Mouse (Mus musculus) urinary bladder, postnatal 4 days (tissue): ENCODE data around the gene Nfib.

ENCODE experiments used
- DNase-seq, 2 experiments: peaks; one replicate each; pipeline ENCODE4 v3.0.0; 2021 to 2022; ENCODE audit warnings: low spot score in 2 of 2

Nfib gene

DNA sequence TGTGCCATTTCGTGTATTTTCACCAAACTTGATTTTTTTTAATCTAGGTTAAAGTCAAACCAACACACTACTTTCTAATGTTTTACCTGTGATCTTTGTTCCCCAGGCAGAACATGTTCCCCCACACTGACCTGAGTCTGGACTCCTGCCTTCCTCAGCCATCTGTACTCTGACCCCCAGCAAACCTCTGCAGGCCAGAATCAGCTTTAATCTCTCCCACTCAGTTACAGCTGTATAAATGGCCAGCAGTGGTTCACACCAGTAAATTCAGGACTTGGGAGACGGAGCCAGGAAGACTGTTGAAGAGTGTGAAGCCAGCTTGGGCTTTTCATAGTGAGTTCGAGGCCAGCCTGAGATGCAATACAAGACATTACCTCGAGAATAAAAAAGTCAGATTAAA lies 312.5 kb downstream of the Nfib start:
- no peak for DNase-seq

DNA sequence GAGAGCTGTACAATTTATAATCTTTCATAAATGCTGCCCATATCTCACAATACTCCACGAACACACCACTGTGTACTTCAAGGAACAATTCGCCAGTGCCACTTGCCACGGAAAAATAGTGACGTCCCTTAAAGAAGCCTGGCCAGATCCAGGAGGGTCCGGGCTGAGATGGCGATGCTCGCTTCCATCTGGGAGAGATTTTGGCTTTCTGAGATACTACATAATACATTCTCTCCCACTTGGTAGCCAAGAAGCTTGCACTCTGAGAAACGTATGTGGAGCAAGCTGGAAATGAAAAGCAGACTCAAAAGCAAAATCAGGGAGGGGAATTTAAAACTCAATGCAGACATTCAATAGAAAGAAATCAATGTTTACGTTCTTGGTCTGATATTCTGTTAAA lies 313.1 kb downstream of the Nfib start:
- no peak for DNase-seq

DNA sequence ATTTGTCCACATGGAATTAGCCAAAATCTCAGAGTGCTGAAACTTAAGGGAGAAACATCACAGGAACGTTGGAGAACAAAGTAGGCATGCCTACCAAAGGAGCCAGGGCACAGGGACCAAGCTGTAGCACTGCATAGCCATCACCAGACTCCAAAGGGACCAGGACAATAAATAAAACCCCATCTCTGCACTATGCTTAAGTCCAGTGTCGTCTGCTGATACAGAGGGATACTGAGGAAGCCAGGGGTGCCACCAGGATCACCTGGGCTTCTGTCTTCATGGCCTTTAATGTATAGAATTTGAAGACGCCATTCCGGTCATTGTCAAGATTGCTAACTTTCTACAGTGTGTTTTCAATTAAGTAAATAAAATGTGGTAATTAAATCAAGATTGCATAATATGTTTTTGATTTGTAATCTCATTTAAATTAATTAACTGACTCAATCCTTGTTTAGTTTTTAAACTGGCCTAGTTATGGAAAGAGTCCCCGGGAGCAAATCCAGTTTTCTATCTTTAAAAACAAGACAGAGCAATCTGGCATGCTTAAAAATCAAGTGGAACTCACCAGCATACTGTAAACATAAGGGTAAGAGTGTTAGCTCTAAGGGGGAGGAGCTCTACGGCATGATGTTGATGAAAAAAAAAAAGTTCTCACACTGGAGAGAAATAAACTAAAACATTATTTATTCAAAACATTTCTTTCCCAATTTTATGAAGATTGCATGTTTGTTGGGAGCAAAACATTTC lies 313.7 kb downstream of the Nfib start:
- no peak for DNase-seq

DNA sequence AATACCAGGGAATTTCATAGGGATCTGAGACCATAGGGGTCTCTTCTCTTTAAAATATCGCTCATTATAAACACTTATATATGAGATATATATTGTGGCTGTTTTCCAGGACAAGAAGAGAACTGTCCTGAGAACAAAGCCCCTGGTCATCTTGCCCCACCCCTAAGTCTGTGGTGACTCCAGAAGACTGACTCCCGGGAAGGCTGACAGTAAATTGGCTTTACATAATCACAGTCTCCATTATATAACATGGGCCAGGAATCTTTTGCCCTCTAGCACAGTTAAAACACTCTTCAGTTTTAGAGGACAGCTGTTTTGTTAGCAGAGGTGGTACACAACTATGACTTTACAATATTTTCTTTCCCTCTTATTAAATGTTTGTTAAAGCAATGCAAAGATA lies 315.0 kb downstream of the Nfib start:
- DNase-seq = no peak

DNA sequence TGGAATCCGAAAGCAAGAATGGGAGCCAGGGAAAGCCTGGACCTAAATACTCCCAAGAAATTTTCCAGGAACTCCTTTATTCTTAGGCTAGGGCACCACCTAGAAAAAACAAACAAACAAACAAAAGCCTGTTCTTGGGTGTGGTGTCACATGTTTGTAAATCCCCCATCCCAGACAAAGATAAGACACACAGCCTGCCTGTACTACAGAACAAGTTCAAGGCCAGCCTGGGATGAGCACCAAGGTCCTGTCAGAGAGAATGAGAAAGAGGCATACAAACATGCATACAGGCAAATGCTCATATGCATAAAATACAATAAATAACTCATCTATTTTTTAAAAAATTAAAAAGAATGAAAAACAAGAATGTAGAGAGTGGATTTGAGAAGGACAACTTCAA lies 315.7 kb downstream of the Nfib start:
- no peak for DNase-seq

DNA sequence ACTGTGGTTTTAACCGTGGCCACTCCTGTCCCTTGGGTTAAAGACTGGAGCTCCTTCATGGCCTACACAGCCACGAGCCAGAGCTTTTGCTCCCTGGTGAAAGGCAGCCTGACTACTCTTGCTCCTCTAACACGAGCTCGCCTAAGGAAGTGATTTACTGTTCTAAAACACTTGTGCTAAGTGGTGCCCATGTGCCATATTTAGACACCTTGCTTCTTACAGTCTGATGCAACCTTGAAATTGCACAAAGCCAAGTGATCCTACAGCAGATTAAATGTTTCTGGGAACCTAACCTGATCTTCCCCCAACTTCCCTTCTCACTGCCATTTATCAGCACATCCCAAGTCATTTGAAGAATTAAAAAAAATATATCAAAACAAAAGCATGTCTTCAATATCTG lies 317.9 kb downstream of the Nfib start:
- DNase-seq = no peak

DNA sequence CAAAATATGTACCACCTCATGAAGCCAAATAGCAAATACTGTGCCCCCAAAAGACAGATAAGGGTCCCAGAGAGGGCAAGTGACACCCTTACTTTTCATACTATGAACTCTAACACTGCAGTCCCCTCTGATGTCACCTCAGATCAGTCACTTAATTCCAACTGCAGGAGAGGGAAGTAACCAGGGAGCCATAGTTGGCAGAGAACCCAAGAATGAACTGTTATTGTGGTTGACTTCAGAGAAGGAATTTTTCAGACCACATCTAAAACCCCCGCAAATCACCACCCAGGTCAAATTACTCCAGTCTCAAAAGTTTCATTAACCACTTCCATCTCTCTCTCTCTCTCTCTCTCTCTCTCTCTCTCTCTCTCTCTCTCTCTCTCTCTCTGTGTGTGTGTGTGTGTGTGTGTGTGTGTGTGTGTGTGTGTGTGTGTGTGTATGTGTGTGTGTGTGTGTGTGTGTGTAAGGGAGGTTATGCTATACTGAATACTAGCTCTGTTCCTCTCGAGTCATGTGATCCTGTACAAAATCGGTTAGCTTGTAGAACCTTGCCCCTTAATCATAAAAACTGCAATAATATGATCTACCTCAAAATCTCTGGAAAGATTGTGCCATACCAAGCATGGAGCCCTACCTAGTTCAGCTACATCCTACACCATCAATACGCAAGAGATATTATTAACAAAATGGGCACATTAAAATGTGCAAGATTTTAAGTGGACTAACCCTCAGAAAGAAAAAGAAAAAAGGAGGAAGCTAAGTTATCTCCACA lies 319.1 kb downstream of the Nfib start:
- DNase-seq = no peak

DNA sequence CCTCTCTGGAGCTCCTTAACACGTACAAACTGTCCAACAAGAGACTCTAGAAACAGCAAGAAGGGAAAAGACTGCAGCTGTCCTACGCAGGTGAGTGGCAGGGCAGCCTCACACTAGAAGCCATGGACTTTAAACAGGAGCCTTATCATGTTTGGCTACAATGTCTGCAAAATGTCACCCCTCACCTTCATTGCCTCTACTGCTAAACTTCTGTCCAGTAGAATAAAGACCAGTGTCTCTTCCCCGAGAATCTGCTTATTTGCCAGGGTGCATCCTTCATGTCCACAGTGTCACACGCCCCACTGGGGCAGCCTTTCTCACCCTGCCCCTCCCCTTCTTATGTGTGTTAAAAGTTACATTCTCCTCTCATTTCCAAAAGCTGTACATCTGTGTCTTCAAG lies 319.9 kb downstream of the Nfib start:
- DNase-seq = no peak

DNA sequence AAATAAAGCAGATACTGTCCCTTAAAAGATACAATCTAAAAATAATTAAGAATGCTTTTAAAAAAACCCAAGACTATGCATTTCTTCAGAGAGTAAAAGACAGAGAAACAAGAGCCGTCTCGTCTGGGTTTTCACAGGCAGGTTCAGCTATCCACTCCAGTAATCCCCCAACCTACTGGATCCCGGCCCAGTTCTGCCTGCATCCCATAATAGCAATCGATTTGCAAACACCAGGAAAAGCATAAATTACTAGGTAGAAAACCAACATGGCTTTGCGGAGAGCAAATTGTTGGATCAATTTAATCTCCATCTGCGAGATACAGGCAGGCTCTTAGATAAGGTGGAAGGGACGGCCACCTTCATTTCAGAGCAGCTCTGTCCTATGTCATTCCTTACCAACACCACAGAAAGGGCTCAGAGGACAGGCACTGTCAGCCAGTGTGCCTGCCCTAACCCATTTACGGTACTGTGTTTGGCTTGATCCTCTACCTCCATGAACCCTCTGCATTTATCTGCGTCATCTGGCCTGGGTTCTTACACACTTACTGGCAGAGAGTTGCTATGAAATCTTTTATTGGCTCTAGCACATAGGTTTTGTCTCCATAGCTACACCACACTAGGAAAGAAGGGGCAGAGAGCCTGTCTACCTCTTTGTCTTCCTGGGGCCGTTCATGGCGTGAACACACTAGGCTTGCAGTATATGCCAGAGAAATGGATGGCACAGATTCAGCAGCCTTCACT lies 321.4 kb downstream of the Nfib start:
- no peak for DNase-seq

DNA sequence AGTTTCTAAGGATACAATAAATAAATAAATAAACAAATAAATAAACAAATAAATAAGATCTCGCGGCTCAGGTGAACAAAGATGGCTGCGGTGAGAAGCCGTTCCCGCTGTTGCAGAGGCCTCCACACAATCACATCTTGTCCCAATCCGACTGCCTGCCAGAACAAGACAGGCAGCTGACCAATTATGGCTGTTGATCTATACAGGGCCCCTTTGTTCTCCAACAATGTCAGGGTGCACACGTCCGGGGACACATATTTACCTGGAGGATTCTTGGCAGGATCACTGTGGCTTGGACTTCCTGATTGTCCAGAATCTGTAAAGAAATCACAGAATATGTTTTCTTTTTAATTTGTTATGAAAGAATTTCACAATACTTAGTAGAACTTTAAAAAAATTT lies 322.2 kb downstream of the Nfib start:
- DNase-seq = no peak

DNA sequence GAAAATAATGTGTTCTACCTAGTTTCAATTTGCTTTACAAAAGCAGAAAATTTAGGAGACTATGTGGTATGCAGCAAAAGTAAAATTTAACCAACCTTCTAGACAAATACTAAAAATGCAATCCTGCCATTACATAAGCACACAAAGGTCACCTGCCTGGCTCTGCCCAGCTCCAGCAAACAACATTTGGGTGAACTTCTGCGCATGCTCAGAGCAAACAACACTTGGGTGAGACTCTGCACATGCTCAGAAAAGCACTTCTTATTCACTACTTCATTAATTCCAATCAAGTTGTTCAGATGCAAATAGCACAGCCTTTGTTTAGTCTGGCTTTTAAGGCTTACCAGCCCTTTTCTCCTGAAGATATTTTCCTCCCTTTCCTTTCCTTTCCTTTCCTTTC lies 323.8 kb downstream of the Nfib start:
- no peak for DNase-seq

DNA sequence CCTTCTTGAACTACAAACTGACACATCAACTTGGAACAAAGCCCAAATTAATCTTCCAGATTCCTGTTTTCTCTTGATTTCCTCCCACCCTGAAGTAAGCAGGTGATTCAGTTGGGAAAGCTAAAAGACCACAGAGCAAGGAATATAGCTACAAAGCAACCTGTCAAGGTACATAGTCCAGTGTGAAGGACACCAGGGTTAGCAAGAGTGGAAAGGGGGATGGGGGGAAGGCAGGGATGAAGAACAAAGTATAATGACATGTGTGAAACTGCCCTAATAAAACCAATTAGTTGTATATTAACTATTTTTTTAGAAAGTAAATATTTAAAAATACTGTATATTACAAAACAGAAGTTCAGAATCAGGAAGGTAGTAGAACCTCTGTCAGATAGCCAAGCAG lies 325.0 kb downstream of the Nfib start:
- DNase-seq = no peak

DNA sequence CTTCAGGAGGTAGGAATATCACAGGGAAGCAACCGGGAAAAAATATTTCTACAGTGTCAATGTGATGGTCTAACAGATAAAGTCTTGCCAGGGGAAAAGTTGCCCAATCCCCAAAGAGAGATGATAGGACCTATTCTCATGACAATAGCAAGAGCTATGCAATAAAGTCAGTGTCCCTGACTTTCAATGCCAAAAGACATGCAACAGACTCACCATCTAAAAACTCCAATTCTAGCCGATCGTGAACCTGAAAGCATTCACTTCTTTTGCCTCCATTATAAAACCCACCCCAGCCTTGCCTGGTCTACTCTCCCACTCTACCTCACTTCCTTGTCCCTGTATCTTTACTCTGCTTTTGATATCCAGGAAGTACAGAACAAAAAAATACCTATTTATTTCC lies 327.5 kb downstream of the Nfib start:
- no peak for DNase-seq

DNA sequence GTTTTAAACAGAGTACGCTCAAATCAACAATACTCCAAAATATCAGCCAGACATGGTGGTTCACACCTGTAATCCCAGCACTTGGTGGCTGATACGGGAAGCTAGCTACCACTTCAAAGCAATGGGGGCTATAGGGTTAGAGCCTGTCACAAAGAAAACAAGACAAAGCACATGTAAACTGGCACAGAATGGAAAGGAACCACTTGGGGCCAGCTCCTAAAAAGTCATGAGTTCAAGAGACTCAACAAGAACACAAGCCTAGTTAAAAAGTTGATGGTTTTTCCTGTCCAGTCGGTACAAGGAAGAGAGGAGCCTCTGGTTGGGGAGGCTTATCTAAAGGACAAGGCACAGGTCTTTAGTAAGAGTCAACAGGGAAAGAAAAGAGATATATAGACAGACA lies 327.9 kb downstream of the Nfib start:
- no peak for DNase-seq

DNA sequence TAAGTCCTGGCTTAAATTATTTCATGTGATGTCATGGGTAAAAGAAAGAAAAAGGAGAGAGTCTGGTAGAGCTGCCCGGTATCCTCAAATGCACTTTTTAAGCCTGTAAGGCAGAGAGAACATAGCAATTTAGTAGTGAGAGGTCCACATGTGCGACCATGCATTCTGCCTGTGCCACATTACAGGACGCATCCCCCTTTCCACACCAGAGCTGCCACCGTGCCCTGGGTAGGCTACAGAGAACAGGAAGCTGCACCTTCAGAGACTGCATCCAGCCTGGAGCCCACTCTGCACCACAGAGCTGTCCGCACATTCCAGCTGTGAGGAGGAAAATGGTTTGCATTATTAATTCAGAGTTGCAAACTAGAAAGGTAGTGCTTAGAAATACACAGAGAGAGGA lies 331.0 kb downstream of the Nfib start:
- DNase-seq = no peak

DNA sequence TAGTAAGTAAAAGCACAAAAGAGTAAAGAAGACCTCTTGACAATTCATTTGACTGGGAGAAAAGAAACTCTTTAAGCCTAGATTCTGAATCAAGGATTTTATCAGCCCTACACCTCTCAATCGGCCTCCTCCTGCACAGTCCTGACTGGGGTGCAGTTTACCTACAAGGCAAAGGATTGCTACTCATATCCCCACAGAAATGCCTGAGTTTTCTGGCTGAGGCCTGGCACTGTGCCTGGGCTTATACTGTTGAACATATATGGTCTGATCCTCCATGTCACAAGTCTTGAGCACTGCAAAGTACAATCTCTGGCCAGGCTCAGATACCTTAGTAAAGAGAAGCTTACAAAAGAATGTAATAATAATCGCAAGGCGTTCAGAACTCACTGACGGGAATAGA lies 333.3 kb downstream of the Nfib start:
- no peak for DNase-seq

DNA sequence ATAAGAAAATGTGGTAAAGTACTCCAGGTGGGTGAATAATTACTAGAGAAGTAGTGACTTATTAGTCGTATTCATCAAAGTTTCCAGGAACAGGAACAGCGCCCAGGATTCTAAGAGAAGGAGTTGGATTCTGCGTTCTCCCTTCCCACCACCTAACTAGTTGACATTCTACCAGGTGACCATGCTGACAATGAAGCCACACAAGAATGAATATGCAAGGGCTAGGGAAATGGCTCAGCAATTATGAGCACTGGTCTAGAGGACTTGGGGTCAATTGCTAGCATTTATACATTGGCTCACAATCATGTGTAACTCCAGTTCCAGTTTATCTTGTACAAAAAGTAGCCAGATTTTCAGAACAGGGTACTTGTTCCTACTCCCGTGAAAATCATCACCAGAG lies 334.1 kb downstream of the Nfib start:
- no peak for DNase-seq

DNA sequence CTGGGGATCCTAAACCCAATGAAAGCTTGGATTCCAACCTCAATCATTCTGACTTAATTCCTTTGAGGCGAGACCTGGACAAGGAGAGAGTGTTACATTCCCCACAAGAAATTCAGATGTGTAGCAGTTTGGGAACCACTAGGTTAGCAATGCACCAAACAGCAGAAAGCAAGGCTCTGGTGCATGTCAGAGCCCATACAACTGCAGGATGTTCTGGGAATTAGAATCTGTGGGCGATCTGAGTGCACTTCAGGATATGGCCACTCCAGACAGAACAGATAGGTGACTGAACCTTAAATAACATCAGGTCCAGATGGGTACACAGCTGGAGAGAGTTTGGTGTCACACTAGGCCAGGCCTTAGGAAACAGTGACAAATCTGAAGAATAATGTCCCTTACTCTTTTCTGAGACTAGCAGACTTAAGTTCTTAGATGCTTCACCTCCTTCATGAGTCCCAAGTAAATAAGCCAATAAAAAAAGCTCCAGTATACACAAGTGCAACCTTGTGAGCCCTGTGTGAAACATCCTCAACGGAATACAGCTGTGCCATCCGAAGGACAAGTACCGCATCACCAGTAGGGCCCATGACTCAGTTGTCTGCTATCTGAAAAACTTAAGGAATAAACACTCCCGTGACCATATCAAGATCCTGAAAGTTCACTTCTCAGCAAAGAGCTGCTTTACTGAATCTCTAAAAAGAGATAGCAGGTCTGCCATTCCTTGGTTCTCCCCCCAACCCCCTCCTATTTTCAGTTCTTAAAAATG lies 336.4 kb downstream of the Nfib start:
- no peak for DNase-seq

DNA sequence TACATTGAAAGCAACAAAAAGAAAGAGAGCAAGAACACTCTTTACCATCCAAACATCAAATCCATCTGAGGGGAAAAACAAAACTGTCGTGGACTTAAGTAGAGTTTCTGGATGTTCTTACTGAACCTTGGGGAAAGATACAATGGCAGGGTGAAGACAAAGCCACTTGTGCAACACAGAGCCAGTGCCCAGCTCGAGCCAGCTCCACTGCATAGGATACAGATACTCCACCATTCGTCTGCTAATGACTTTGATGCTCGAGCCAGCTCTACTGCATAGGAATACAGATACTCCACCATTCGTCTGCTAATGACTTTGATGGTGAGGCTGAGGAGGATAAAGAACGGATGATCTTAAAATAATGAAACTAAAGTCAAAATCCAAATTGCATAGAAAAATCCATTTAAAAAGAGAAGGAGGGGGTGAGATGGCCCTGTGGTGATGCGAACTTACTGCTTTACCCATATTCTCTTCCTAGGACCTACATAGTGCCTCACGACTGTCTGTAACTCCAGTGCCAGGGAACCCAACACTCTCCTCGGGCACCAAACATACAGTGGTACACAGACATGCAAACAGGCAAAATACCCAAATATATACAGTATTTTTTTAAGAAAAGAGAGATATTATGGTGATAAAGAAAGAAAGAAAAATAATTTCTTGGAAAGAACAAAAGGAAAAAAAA lies 337.3 kb downstream of the Nfib start:
- DNase-seq = no peak

DNA sequence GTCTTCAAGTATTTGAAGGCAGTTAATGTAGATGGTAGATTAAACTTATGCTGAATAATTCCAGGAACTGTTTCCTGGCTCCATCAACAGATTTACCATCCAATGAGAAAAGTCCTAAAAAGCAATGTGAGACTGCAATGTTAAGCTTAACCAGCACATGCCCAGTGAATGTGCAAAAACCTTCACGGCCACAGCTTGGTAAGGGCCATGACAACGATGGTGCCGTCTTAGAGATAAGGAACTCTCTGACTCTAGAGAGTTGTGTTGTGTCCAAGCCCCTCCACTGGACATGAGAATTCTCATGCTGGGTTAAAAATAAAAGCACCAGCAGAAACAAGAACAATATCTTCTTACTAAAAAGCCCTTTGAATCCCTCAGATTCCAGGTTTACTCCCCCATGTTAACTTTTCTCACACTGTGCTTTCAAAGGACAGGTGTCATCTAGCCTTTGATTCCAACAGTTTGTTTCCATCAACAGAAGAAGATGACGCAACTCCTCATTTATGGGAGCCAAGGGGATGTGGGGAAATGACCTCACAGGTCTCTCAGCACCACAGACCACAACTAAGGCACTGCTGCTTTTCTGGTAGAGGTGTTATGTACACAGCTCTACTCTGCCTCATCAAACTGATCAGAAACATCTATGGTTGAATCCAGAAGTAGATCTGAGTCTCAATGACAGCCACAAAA lies 340.7 kb downstream of the Nfib start:
- no peak for DNase-seq

DNA sequence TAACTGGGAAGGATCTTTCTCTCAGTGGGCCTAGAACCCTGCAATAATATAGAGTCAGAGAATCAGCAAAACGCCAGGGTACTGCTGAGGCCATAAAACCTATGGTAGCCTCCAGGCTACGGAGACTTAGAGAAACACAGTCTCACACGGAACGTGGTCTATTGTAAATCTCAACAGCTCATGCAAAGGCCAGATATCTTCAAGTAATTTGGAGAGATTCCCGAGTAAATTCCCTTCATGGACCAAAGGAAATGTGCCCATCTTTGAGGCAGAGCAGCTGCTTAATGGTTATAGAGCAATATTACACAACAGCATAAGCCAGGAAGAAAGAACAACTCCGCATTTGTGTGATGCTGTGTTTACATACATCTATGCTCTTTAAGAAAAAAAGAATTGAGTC lies 341.6 kb downstream of the Nfib start:
- no peak for DNase-seq
